Mouse (Mus musculus) MEL-GATA-1-ER (cell line): ENCODE results near the gene Nlrp10.

Experiments used
- DNase-seq: peaks from one replicate; pipeline ENCODE4 v3.0.0-alpha.2; 2012; ENCODE audit warnings: low read depth; ENCODE audit errors: extremely low read depth

The Nlrp10 gene

GRCm38 (mm10) chr7:108903969-108904368 is 26.0 kb downstream of the Nlrp10 start:
- no peak for DNase-seq

- no peak for DNase-seq
Observed at GRCm38 (mm10) chr7:108894320-108894719, 35.7 kb downstream of the Nlrp10 start, which contains the start of gene Olfr519. TSS of gene Olfr519 (minus strand) at chr7:108894420.

GRCm38 (mm10) chr7:108884906-108885305 is 45.1 kb downstream of the Nlrp10 start, which contains the start of gene Olfr518:
TSS of gene Olfr518 (minus strand) at chr7:108885006.
- DNase-seq = no peak

GRCm38 (mm10) chr7:108872279-108872678 is 57.7 kb downstream of the Nlrp10 start, which contains the start of gene Olfr517:
TSS of gene Olfr517 (minus strand) at chr7:108872379.
- no peak for DNase-seq
